Mouse (Mus musculus) midbrain, embryonic 14.5 days (tissue): ENCODE data around the gene Rhoh. TPM values are rescaled to one million over a fixed set of nuclear protein-coding genes. Genes with fewer than 3 reads are reported as not detected.

ENCODE experiments used
- ATAC-seq: fragments of 200-750 bp; cut with Nextera tagmentation; 2 replicates; pipeline ENCODE4 v1.8.0; 2017; ENCODE audit warnings: moderate number of reproducible peaks, moderate library complexity; ENCODE audit not compliant: low FRiP score, low TSS enrichment
- DNase-seq: peaks from one replicate; pipeline ENCODE4 v3.0.0-alpha.2; 2015
- H3K27ac ChIP-seq: fragments of 300-500 bp; sonication (generic); replicated peaks from 2 replicates; pipeline ENCODE4 v1.5.1; 2014; ENCODE audit warnings: mild to moderate bottlenecking, low read depth, low read length, moderate library complexity
- H3K27me3 ChIP-seq: fragments of 300-500 bp; sonication (generic); 2 replicates; pipeline ENCODE4 v1.6.1; 2014; ENCODE audit warnings: low read length, control low read depth, mixed read lengths; ENCODE audit not compliant: control insufficient read depth, insufficient read depth
- H3K36me3 ChIP-seq: fragments of 300-500 bp; sonication (generic); 2 replicates; pipeline ENCODE4 v1.6.1; 2014; ENCODE audit warnings: low read length, control low read depth; ENCODE audit not compliant: control insufficient read depth, insufficient read depth
- H3K4me1 ChIP-seq: fragments of 300-500 bp; sonication (generic); 2 replicates; pipeline ENCODE4 v1.6.1; 2014; ENCODE audit warnings: mild to moderate bottlenecking, antibody characterized with exemption, low read length, control low read depth; ENCODE audit not compliant: control insufficient read depth, insufficient read depth
- H3K4me2 ChIP-seq: fragments of 300-500 bp; sonication (generic); 2 replicates; pipeline ENCODE4 v1.6.1; 2014; ENCODE audit warnings: mild to moderate bottlenecking, low read length, moderate library complexity
- H3K4me3 ChIP-seq: fragments of 300-500 bp; sonication (generic); replicated peaks from 2 replicates; pipeline ENCODE4 v1.5.1; 2014; ENCODE audit warnings: low read depth, low read length
- H3K9ac ChIP-seq: fragments of 300-500 bp; sonication (generic); replicated peaks from 2 replicates; pipeline ENCODE4 v1.6.1; 2014; ENCODE audit warnings: mild to moderate bottlenecking, low read length, moderate library complexity
- H3K9me3 ChIP-seq: fragments of 300-500 bp; sonication (generic); 2 replicates; pipeline ENCODE4 v1.6.1; 2016; ENCODE audit warnings: low read length, control low read depth, mixed read lengths; ENCODE audit not compliant: control insufficient read depth
- WGBS: fragments of 180-500 bp; shearing (Covaris S2); extraction: QIAGEN DNeasy Blood & Tissue Kit; methylation state at CpG from one replicate; pipeline ENCODE4 v1.1.7; 2014; 5-methylcytosine and 5-hydroxymethylcytosine counted together
- polyA plus RNA-seq: library from polyadenylated mRNA; unstranded; fragments of >200 nt; fragmentation: Nextera tagmentation; extraction: Ambion mirVana; gene quantifications from 2 replicates; pipeline ENCODE4 v1.2.1, GENCODE M21; 2014

Rhoh gene
- polyA plus RNA-seq, 1 experiment from 2014 or later = 0.34 TPM

DNA sequence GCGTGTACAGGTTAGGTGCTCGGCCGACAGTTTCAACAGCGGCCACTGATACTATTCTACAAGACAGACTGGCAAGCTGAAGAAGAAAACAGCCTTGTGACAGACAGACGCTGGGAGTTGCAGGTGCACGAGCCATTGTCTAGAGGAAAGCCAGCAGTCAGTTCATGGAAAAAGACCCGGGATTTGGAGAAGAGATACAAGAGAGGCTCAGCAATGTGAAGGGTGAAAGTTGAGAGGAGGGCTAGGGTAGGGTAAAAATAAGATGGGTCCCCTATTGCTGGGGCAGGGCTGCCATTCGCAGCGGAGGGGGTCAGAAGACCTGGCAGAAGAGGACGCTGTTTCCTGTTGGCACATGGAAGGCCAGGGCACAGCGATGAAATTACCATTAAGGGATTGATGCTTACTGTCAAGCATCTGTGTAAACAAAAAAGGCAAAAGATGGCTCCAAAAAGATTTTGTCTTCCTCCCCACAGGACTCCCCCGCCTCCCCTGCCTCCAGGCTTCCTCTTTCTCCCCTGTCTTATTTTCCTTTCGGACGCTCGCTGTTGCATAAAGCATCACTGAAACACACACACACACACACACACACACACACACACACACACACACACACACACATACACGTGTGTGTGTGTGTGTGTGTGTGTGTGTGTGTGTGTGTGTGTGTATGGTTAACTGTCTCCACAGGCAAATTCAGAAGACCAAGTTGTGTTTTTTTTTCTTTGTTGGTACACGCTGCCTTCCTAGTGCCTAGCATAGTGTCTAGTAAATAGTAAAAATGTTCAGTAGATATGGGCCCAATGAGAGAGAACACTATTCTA is 4.2 kb upstream of the Rhoh start:
- 76% methylated on average over 17 of the region's 17 CpGs for WGBS
- no peaks in the 10 kb centered on the region for H3K27me3 ChIP-seq
- H3K4me1 ChIP-seq = no peaks in the 10 kb centered on the region
- no peak overlapping the region for H3K4me2 ChIP-seq
- DNase-seq = no peak
- no peak overlapping the region for H3K4me3 ChIP-seq
- no peak overlapping the region for H3K9ac ChIP-seq
- no peak for ATAC-seq
- no peaks in the 10 kb centered on the region for H3K9me3 ChIP-seq
- no peak overlapping the region for H3K27ac ChIP-seq
- H3K36me3 ChIP-seq = no peaks in the 10 kb centered on the region

GRCm38 (mm10) chr5:65857935-65858334 is 3.1 kb upstream of the Rhoh start:
- no peaks in the 10 kb centered on the region for H3K4me1 ChIP-seq
- H3K4me2 ChIP-seq = no peak overlapping the region
- H3K27ac ChIP-seq = no peak overlapping the region
- no peak overlapping the region for H3K4me3 ChIP-seq
- 83% methylated on average over 12 of the region's 12 CpGs for WGBS
- H3K9ac ChIP-seq = no peak overlapping the region
- H3K36me3 ChIP-seq = no peaks in the 10 kb centered on the region
- no peaks in the 10 kb centered on the region for H3K27me3 ChIP-seq
- no peak for ATAC-seq
- DNase-seq = no peak
- H3K9me3 ChIP-seq = no peaks in the 10 kb centered on the region

DNA sequence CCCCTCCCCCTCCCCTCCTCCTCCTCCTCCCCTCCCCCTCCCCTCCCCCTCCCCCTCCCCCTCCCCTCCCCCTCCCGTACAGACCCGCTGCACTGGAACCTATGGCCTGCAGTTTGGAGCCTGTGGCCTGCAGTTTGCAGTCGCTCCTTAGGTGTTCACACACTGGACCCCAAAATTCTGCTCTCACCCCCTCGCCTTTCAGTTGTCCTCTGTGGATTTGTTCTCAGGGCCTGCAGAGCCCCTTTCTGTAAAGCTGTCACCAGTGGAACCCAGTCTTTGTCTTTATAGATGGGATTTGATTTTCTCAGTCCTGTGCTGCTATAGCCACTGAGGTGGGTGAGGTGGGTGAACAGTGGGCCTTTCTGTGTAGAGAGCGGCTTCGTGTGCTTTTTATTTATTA is 2.7 kb upstream of the Rhoh start:
- Histone ChIP-seq H3K36me3 (no peaks in the 10 kb centered on the region), H3K4me3 (no peak overlapping the region), H3K9me3 (no peaks in the 10 kb centered on the region), H3K4me2 (no peak overlapping the region), H3K27ac (no peak overlapping the region), H3K9ac (no peak overlapping the region), H3K4me1 (no peaks in the 10 kb centered on the region), H3K27me3 (no peaks in the 10 kb centered on the region)
- 90% methylated on average over 4 of the region's 6 CpGs for WGBS
- ATAC-seq = no peak
- no peak for DNase-seq

DNA sequence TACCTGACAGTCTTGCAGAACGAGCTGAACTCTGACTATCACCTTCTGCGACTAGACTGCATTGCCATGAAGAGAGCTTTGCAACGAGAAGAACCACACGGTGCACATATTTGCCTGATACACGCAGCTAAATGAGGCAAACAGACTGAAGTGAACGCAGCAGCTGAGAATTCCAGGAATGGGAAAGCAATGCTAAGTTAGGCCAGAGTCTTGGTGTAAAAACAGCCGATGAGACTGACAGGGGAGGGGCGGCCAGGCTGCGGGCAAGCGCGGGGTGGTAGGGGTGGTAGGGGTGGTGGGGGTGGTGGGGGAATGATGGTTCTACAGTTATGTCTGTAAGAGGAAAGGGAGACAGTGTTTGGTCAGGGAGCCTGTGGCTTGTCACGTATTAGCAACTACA is 2.1 kb upstream of the Rhoh start:
- Histone ChIP-seq H3K4me3 (no peak overlapping the region), H3K36me3 (no peaks in the 10 kb centered on the region), H3K9ac (no peak overlapping the region), H3K4me2 (no peak overlapping the region), H3K9me3 (no peaks in the 10 kb centered on the region), H3K4me1 (no peaks in the 10 kb centered on the region), H3K27ac (no peak overlapping the region), H3K27me3 (no peaks in the 10 kb centered on the region)
- 80% methylated on average over 12 of the region's 12 CpGs for WGBS
- DNase-seq (no peak), ATAC-seq (no peak)

GRCm38 (mm10) chr5:65859396-65859795 is 1.6 kb upstream of the Rhoh start:
- H3K4me2 ChIP-seq = no peak overlapping the region

GRCm38 (mm10) chr5:65860281-65861000 is 572 bp upstream of the Rhoh start:
- Histone ChIP-seq H3K9me3 (no peaks in the 10 kb centered on the region), H3K4me2 (no peak overlapping the region), H3K27ac (no peak overlapping the region), H3K27me3 (no peaks in the 10 kb centered on the region), H3K9ac (no peak overlapping the region), H3K4me3 (no peak overlapping the region), H3K36me3 (no peaks in the 10 kb centered on the region), H3K4me1 (no peaks in the 10 kb centered on the region)
- WGBS = 75% methylated on average over 12 of the region's 12 CpGs
- no peak for ATAC-seq
- no peak for DNase-seq

More at GRCm38 (mm10) chr5:65859396-65859795, 1.6 kb upstream of the Rhoh start:
- no peaks in the 10 kb centered on the region for H3K9me3 ChIP-seq
- DNase-seq (no peak), ATAC-seq (no peak)
- no peaks in the 10 kb centered on the region for H3K4me1 ChIP-seq
- H3K27me3 ChIP-seq = no peaks in the 10 kb centered on the region
- no peak overlapping the region for H3K9ac ChIP-seq
- H3K36me3 ChIP-seq = no peaks in the 10 kb centered on the region
- H3K4me3 ChIP-seq = no peak overlapping the region
- H3K27ac ChIP-seq = no peak overlapping the region
- WGBS = 74% methylated on average over 6 of the region's 6 CpGs

- Histone ChIP-seq H3K9me3 (no peaks in the 10 kb centered on the region), H3K36me3 (no peaks in the 10 kb centered on the region), H3K4me1 (no peaks in the 10 kb centered on the region), H3K27me3 (no peaks in the 10 kb centered on the region), H3K9ac (no peak overlapping the region), H3K4me3 (no peak overlapping the region), H3K4me2 (no peak overlapping the region), H3K27ac (no peak overlapping the region)
- DNase-seq (no peak), ATAC-seq (no peak)
- 93% methylated on average over 7 of the region's 7 CpGs for WGBS
Measured at GRCm38 (mm10) chr5:65862217-65862927, 1.4 kb downstream of the Rhoh start.

DNA sequence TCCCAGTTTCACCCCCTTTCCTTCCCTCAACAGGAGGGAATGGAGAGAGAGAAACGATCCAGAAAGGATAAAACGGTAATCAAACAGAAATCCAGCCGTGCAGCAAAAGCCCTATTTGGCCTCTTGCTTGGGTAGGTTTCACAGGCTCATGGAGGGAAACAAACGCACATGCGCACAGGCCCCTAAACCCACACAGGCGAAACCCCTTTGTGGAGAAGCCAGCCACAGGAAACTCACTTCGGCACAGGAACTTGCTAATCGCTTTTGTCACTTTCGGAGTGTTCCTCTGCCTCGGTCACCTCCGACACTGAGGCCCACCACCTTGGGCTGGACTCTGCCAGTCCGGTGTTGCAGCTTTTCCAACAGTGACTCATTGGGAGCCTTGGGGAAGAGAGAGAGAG is 2.3 kb downstream of the Rhoh start:
- no peaks in the 10 kb centered on the region for H3K4me1 ChIP-seq
- no peaks in the 10 kb centered on the region for H3K36me3 ChIP-seq
- H3K4me2 ChIP-seq = no peak overlapping the region
- DNase-seq = no peak
- no peaks in the 10 kb centered on the region for H3K27me3 ChIP-seq
- H3K9ac ChIP-seq = no peak overlapping the region
- no peak for ATAC-seq
- WGBS = 88% methylated on average over 12 of the region's 12 CpGs
- no peak overlapping the region for H3K4me3 ChIP-seq
- no peaks in the 10 kb centered on the region for H3K9me3 ChIP-seq
- no peak overlapping the region for H3K27ac ChIP-seq
